Mouse (Mus musculus) midbrain, embryonic 14.5 days (tissue): Measurements from ENCODE around the gene Pkd1. TPM values are rescaled to one million over a fixed set of nuclear protein-coding genes. Genes with fewer than 3 reads are reported as not detected.

ENCODE experiments used
- ATAC-seq: fragments of 200-750 bp; cut with Nextera tagmentation; 2 replicates; pipeline ENCODE4 v1.8.0; 2017; ENCODE audit warnings: moderate number of reproducible peaks, moderate library complexity; ENCODE audit not compliant: low FRiP score, low TSS enrichment
- DNase-seq: peaks from one replicate; pipeline ENCODE4 v3.0.0-alpha.2; 2015
- H3K27ac ChIP-seq: fragments of 300-500 bp; sonication (generic); replicated peaks from 2 replicates; pipeline ENCODE4 v1.5.1; 2014; ENCODE audit warnings: mild to moderate bottlenecking, low read depth, low read length, moderate library complexity
- H3K27me3 ChIP-seq: fragments of 300-500 bp; sonication (generic); 2 replicates; pipeline ENCODE4 v1.6.1; 2014; ENCODE audit warnings: low read length, control low read depth, mixed read lengths; ENCODE audit not compliant: control insufficient read depth, insufficient read depth
- H3K36me3 ChIP-seq: fragments of 300-500 bp; sonication (generic); 2 replicates; pipeline ENCODE4 v1.6.1; 2014; ENCODE audit warnings: low read length, control low read depth; ENCODE audit not compliant: control insufficient read depth, insufficient read depth
- H3K4me1 ChIP-seq: fragments of 300-500 bp; sonication (generic); 2 replicates; pipeline ENCODE4 v1.6.1; 2014; ENCODE audit warnings: mild to moderate bottlenecking, antibody characterized with exemption, low read length, control low read depth; ENCODE audit not compliant: control insufficient read depth, insufficient read depth
- H3K4me2 ChIP-seq: fragments of 300-500 bp; sonication (generic); 2 replicates; pipeline ENCODE4 v1.6.1; 2014; ENCODE audit warnings: mild to moderate bottlenecking, low read length, moderate library complexity
- H3K4me3 ChIP-seq: fragments of 300-500 bp; sonication (generic); replicated peaks from 2 replicates; pipeline ENCODE4 v1.5.1; 2014; ENCODE audit warnings: low read depth, low read length
- H3K9ac ChIP-seq: fragments of 300-500 bp; sonication (generic); replicated peaks from 2 replicates; pipeline ENCODE4 v1.6.1; 2014; ENCODE audit warnings: mild to moderate bottlenecking, low read length, moderate library complexity
- H3K9me3 ChIP-seq: fragments of 300-500 bp; sonication (generic); 2 replicates; pipeline ENCODE4 v1.6.1; 2016; ENCODE audit warnings: low read length, control low read depth, mixed read lengths; ENCODE audit not compliant: control insufficient read depth
- WGBS: fragments of 180-500 bp; shearing (Covaris S2); extraction: QIAGEN DNeasy Blood & Tissue Kit; methylation state at CpG from one replicate; pipeline ENCODE4 v1.1.7; 2014; 5-methylcytosine and 5-hydroxymethylcytosine counted together
- polyA plus RNA-seq: library from polyadenylated mRNA; unstranded; fragments of >200 nt; fragmentation: Nextera tagmentation; extraction: Ambion mirVana; gene quantifications from 2 replicates; pipeline ENCODE4 v1.2.1, GENCODE M21; 2014

Pkd1 gene
- polyA plus RNA-seq, 1 experiment from 2014 or later, result 28.3 TPM

DNA sequence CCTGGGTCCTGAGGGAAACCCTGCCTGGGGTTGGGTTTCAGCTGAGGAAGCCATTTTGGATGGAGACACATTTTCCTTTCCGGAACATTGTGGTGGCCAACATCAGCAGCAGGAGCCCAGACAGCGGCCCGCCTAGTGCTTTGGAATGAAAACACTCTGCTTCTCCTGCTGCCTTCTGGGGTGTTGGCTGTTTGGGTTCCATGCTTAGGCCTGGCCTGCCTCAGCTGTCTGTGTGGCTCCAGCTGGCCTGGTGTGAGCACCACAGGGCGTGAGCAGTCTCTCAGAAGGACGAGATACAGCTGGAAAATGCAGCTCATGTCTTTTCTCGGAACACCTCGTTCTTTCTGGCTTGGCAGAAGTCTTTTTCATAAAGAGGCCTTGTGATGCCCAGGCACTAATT, 7.5 kb downstream of the Pkd1 start:
- Histone ChIP-seq H3K4me2 (no peak overlapping the region), H3K27ac (no peak overlapping the region), H3K36me3 (0 out of 2 replicates have a peak, but pooled peaks cover 8% of the 10 kb centered on the region), H3K9ac (no peak overlapping the region), H3K4me1 (peaks cover 24% of the 10 kb centered on the region), H3K4me3 (no peak overlapping the region), H3K9me3 (no peaks in the 10 kb centered on the region), H3K27me3 (no peaks in the 10 kb centered on the region)
- ATAC-seq (no peak), DNase-seq (no peak)
- WGBS, result 95% methylated on average over 7 of the region's 7 CpGs

- Histone ChIP-seq H3K4me1 (peaks cover 14% of the 10 kb centered on the region; the same call in 1 of the 2 replicates), H3K4me3 (no peak overlapping the region), H3K36me3 (0 out of 2 replicates have a peak, but pooled peaks cover 6% of the 10 kb centered on the region), H3K27me3 (no peaks in the 10 kb centered on the region), H3K4me2 (no peak overlapping the region; the same call in 1 of the 2 replicates), H3K9ac (no peak overlapping the region), H3K27ac (peak overlapping the region; percentile 77), H3K9me3 (no peaks in the 10 kb centered on the region)
- peak; percentile 39 for DNase-seq
- 20% methylated on average over 4 of the region's 4 CpGs for WGBS
- ATAC-seq, result no peak
Observed at GRCm38 (mm10) chr17:24558600-24559099, 9.0 kb downstream of the Pkd1 start.

GRCm38 (mm10) chr17:24559146-24559545, 9.5 kb downstream of the Pkd1 start:
- H3K27me3 ChIP-seq, result no peaks in the 10 kb centered on the region
- peaks cover 14% of the 10 kb centered on the region; the same call in 1 of the 2 replicates for H3K4me1 ChIP-seq
- ATAC-seq, result no peak
- no peaks in the 10 kb centered on the region for H3K9me3 ChIP-seq
- WGBS, result 51% methylated on average over 3 of the region's 3 CpGs
- peak overlapping the region; percentile 77 for H3K27ac ChIP-seq
- H3K4me3 ChIP-seq, result no peak overlapping the region
- 0 out of 2 replicates have a peak, but pooled peaks cover 6% of the 10 kb centered on the region for H3K36me3 ChIP-seq
- no peak overlapping the region for H3K9ac ChIP-seq
- no peak overlapping the region; the same call in 1 of the 2 replicates for H3K4me2 ChIP-seq
- DNase-seq, result no peak

GRCm38 (mm10) chr17:24560301-24561028, 10.8 kb downstream of the Pkd1 start:
- no peak overlapping the region for H3K4me2 ChIP-seq
- ATAC-seq, result no peak
- peaks cover 9% of the 10 kb centered on the region for H3K36me3 ChIP-seq
- peaks cover 14% of the 10 kb centered on the region; the same call in 1 of the 2 replicates for H3K4me1 ChIP-seq
- no peak overlapping the region for H3K27ac ChIP-seq
- no peak for DNase-seq
- H3K4me3 ChIP-seq, result no peak overlapping the region
- WGBS, result 93% methylated on average over 5 of the region's 5 CpGs
- H3K9ac ChIP-seq, result no peak overlapping the region
- H3K9me3 ChIP-seq, result no peaks in the 10 kb centered on the region
- H3K27me3 ChIP-seq, result no peaks in the 10 kb centered on the region

DNA sequence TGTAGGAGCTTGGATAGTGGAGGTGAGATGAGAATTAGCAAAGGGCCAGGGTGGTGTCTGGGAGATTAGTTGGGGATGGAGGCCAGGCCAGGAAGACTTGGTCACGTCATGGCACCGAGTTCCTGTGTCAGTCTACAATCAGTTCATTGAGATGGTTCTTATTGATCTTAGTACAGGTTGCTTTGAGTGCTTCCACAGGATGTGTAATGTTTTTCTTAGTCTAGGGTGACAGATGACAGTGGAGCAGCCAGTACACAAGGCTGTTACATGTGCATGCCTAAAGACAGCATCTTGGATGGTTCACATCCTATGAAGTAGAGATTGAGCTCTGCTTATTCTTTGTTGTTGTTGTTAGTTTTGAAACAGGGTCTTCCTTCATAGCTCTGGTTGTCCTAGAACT, 12.0 kb downstream of the Pkd1 start:
- Histone ChIP-seq H3K9me3 (no peaks in the 10 kb centered on the region), H3K9ac (no peak overlapping the region), H3K27ac (no peak overlapping the region), H3K4me2 (no peak overlapping the region), H3K36me3 (peaks cover 18% of the 10 kb centered on the region), H3K27me3 (no peaks in the 10 kb centered on the region), H3K4me1 (peaks cover 14% of the 10 kb centered on the region; the same call in 1 of the 2 replicates), H3K4me3 (no peak overlapping the region)
- 94% methylated on average over 2 of the region's 2 CpGs for WGBS
- no peak for ATAC-seq
- DNase-seq, result no peak

DNA sequence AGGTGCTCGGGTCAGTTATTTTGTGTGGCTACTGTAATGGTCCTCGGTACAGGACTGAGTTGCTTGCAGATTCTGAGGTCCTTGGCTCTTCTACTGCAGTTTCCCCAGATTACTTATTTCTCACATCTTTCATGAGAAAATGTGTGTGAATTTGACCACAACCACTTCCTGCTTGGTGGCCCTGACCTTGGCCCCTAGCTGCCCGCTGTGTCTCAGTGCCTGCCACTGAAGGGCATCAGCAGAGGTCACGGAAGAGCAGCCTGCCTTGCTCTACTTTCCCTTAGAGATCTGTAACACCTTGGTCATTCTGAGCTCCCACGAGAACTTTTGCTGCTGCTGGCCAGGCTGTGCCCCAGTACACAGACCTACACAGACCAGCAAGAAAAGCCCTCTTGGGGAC, 14.0 kb downstream of the Pkd1 start:
- no peak overlapping the region for H3K27ac ChIP-seq
- H3K36me3 ChIP-seq, result peaks cover 31% of the 10 kb centered on the region
- peaks cover 8% of the 10 kb centered on the region; the same call in 1 of the 2 replicates for H3K4me1 ChIP-seq
- ATAC-seq (no peak), DNase-seq (no peak)
- H3K9ac ChIP-seq, result no peak overlapping the region
- no peaks in the 10 kb centered on the region for H3K9me3 ChIP-seq
- WGBS, result 92% methylated on average over 5 of the region's 5 CpGs
- no peak overlapping the region for H3K4me3 ChIP-seq
- no peaks in the 10 kb centered on the region for H3K27me3 ChIP-seq
- H3K4me2 ChIP-seq, result no peak overlapping the region

DNA sequence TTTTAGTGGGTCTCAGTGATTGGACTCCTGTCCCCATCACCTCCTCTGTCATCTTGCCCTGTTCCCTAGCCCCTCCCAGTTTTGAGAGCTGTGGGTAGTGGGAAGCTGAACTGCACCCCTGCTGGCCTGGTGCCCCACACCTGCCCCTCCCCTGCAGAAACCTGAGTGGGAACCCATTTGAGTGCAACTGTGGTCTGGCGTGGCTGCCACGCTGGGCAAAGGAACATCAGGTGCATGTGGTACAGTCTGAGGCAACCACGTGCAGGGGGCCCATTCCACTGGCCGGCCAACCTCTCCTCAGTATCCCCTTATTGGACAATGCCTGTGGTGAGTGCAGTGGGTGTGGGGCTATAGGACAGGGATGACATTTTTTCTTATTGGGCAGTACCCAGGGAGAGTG, 14.8 kb downstream of the Pkd1 start:
- H3K36me3 ChIP-seq, result peaks cover 39% of the 10 kb centered on the region
- H3K4me1 ChIP-seq, result peaks cover 1% of the 10 kb centered on the region; the same call in 1 of the 2 replicates
- WGBS, result 96% methylated on average over 4 of the region's 4 CpGs
- H3K27ac ChIP-seq, result no peak overlapping the region
- no peaks in the 10 kb centered on the region for H3K27me3 ChIP-seq
- no peaks in the 10 kb centered on the region for H3K9me3 ChIP-seq
- no peak overlapping the region for H3K4me3 ChIP-seq
- no peak for ATAC-seq
- DNase-seq, result no peak
- H3K9ac ChIP-seq, result no peak overlapping the region
- no peak overlapping the region for H3K4me2 ChIP-seq

GRCm38 (mm10) chr17:24565092-24565491, 15.5 kb downstream of the Pkd1 start:
- ATAC-seq (no peak), DNase-seq (no peak)
- no peaks in the 10 kb centered on the region for H3K27me3 ChIP-seq
- no peaks in the 10 kb centered on the region for H3K9me3 ChIP-seq
- H3K4me2 ChIP-seq, result no peak overlapping the region
- H3K36me3 ChIP-seq, result peaks cover 46% of the 10 kb centered on the region
- H3K4me1 ChIP-seq, result no peaks in the 10 kb centered on the region
- 88% methylated on average over 3 of the region's 3 CpGs for WGBS
- H3K4me3 ChIP-seq, result no peak overlapping the region
- H3K9ac ChIP-seq, result no peak overlapping the region
- H3K27ac ChIP-seq, result no peak overlapping the region

GRCm38 (mm10) chr17:24565792-24566191, 16.2 kb downstream of the Pkd1 start:
- Histone ChIP-seq H3K27me3 (no peaks in the 10 kb centered on the region), H3K27ac (no peak overlapping the region), H3K9me3 (no peaks in the 10 kb centered on the region), H3K4me1 (no peaks in the 10 kb centered on the region), H3K9ac (no peak overlapping the region), H3K36me3 (peaks cover 47% of the 10 kb centered on the region), H3K4me2 (no peak overlapping the region), H3K4me3 (no peak overlapping the region)
- WGBS, result 77% methylated on average over 3 of the region's 3 CpGs
- DNase-seq, result no peak
- no peak for ATAC-seq
